Mouse (Mus musculus): ENCODE data around the gene Pip5kl1.

Pip5kl1 gene

GRCm38 (mm10) chr2:32585149-32585714 is 10.6 kb downstream of the Pip5kl1 start:
- no peak for DNase-seq (ENCODE audit: low spot score)

- DNase-seq (ENCODE audit: low spot score) = peak; percentile 87
Observed at GRCm38 (mm10) chr2:32586871-32587351, 12.3 kb downstream of the Pip5kl1 start, which contains the start of gene St6galnac4. TSS of gene St6galnac4 (plus strand) at chr2:32587095.

GRCm38 (mm10) chr2:32587731-32588321 is 13.2 kb downstream of the Pip5kl1 start:
- peak; percentile 26 for DNase-seq (ENCODE audit: low spot score)

- DNase-seq (ENCODE audit: low spot score) = no peak
Observed at GRCm38 (mm10) chr2:32589213-32589795, 14.7 kb downstream of the Pip5kl1 start.

- DNase-seq (ENCODE audit: low spot score) = peak; percentile 33
Observed at GRCm38 (mm10) chr2:32590224-32590623, 15.6 kb downstream of the Pip5kl1 start.

GRCm38 (mm10) chr2:32591249-32591648 is 16.7 kb downstream of the Pip5kl1 start:
- DNase-seq (ENCODE audit: low spot score) = no peak

GRCm38 (mm10) chr2:32596725-32597124 is 22.1 kb downstream of the Pip5kl1 start:
- no peak for DNase-seq (ENCODE audit: low spot score)

GRCm38 (mm10) chr2:32597248-32597647 is 22.7 kb downstream of the Pip5kl1 start:
- DNase-seq (ENCODE audit: low spot score) = no peak

- DNase-seq (ENCODE audit: low spot score) = no peak
Observed at GRCm38 (mm10) chr2:32597699-32598098, 23.1 kb downstream of the Pip5kl1 start.

- no peak for DNase-seq (ENCODE audit: low spot score)
Observed at GRCm38 (mm10) chr2:32598506-32598905, 23.9 kb downstream of the Pip5kl1 start.

GRCm38 (mm10) chr2:32599409-32599808 is 24.8 kb downstream of the Pip5kl1 start, which contains the start of gene St6galnac6:
TSS of gene St6galnac6 (plus strand) at chr2:32599709.
- DNase-seq (ENCODE audit: low spot score) = no peak

- no peak for DNase-seq (ENCODE audit: low spot score)
Observed at GRCm38 (mm10) chr2:32601417-32602065, 26.9 kb downstream of the Pip5kl1 start.

- DNase-seq (ENCODE audit: low spot score) = no peak
Observed at GRCm38 (mm10) chr2:32602600-32603054, 28.0 kb downstream of the Pip5kl1 start.

- no peak for DNase-seq (ENCODE audit: low spot score)
Observed at GRCm38 (mm10) chr2:32604631-32605030, 30.0 kb downstream of the Pip5kl1 start.

- DNase-seq (ENCODE audit: low spot score) = peak; percentile 81
Observed at GRCm38 (mm10) chr2:32606161-32607142, 31.9 kb downstream of the Pip5kl1 start.

- DNase-seq (ENCODE audit: low spot score) = peak; percentile 82
Observed at GRCm38 (mm10) chr2:32607262-32607947, 32.8 kb downstream of the Pip5kl1 start.

- peak; percentile 83 for DNase-seq (ENCODE audit: low spot score)
Observed at GRCm38 (mm10) chr2:32608141-32608777, 33.7 kb downstream of the Pip5kl1 start.

- DNase-seq (ENCODE audit: low spot score) = no peak
Observed at GRCm38 (mm10) chr2:32608778-32609435, 34.3 kb downstream of the Pip5kl1 start.

- DNase-seq (ENCODE audit: low spot score) = peak; percentile 39
Observed at GRCm38 (mm10) chr2:32610610-32611229, 36.1 kb downstream of the Pip5kl1 start.

All from adipocyte (in vitro differentiated cells).